9 mouse cellular contexts compared by ENCODE assay signal in the genomic region with DNA sequence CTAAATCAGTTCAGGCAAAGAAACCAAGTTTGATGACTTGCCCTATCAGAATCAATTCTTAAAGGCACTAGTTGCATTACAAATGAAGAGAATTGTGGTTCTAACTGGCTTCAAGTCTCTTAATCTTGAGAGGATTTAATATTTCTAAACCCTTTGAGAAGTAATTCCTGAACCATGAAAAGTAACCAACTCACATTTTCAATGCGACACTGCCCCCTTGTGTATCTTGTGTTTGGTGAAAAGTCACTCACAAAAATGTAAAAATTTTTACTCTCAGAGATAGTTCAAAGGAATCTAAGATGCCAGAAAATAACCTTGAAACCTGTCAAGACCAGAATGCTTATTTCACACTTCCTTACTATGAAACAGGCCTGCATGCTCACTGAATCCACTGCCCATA. TPM values are rescaled to one million over a fixed set of nuclear protein-coding genes. Genes with fewer than 3 reads are reported as not detected.
DNase-seq lines count a peak whose midpoint lies in the region; ATAC-seq and TF ChIP-seq lines count a peak whose summit lies in the region.
"Had no signal": no experiment of that assay in that cellular context is flagged by ENCODE, and none has a peak within 500 bp of the region (broad histone marks: within the 10 kb centered on the region; RNA-seq: fewer than 3 reads in every experiment).

No protein-coding gene starts in this region.

- TF ChIP-seq CTCF in liver, postnatal 0 days (IDR thresholded peaks at IDR 0.05; ENCODE audit: low read depth), result peak; percentile 41

- DNase-seq in embryo, embryonic 10 days (ENCODE audit: low spot score), result peak; percentile 70
- no peak for DNase-seq in embryo, embryonic 9.5 days (ENCODE audit: extremely low spot score)
- no peak for DNase-seq in liver, postnatal 0 days
- DNase-seq in c-Kit-positive CD71-negative TER-119-negative erythroid progenitor cells, embryonic 14.5 days (ENCODE audit: low read depth), result peak; percentile 5
- peak; percentile 37 to 78 for DNase-seq in layer of hippocampus, adult 18-20 months (ENCODE audit: low spot score in 2 of 2)
- DNase-seq in right cerebral cortex, adult 2 months (ENCODE audit: low spot score in 2 of 2), result peak; percentile 56 to 82
- DNase-seq in thymus, postnatal 36 days, result no peak

- H3K27ac ChIP-seq in liver, postnatal 0 days (ENCODE audit: low read depth), result no peak overlapping the region
- H3K27ac ChIP-seq in liver, embryonic 12.5 days, result no peak overlapping the region
- H3K27ac ChIP-seq: limb, embryonic 15.5 days had no signal

- no peaks in the 10 kb centered on the region for H3K27me3 ChIP-seq in liver, postnatal 0 days (ENCODE audit: insufficient read depth, low read length)
- no peaks in the 10 kb centered on the region for H3K27me3 ChIP-seq in liver, embryonic 12.5 days (replicated peaks)
- H3K27me3 ChIP-seq: limb, embryonic 15.5 days had no signal

- no peak for ATAC-seq in liver, postnatal 0 days
- ATAC-seq in liver, embryonic 12.5 days, result no peak

- H3K4me1 ChIP-seq in liver, postnatal 0 days (ENCODE audit: insufficient read depth), result no peaks in the 10 kb centered on the region
- H3K4me1 ChIP-seq in liver, embryonic 12.5 days, result no peaks in the 10 kb centered on the region
- H3K4me1 ChIP-seq: limb, embryonic 15.5 days had no signal

- 52% methylated on average over 1 of the region's 1 CpGs for WGBS in liver, postnatal 0 days (ENCODE audit: insufficient replicate concordance)
- WGBS in liver, embryonic 12.5 days (ENCODE audit: insufficient replicate concordance), result 59% methylated on average over 1 of the region's 1 CpGs

- no peaks in the 10 kb centered on the region for H3K9me3 ChIP-seq in liver, postnatal 0 days (ENCODE audit: low read length)
- H3K9me3 ChIP-seq in liver, embryonic 12.5 days (replicated peaks), result no peaks in the 10 kb centered on the region
- H3K9me3 ChIP-seq: limb, embryonic 15.5 days had no signal

- H3K9ac ChIP-seq in liver, postnatal 0 days (replicated peaks), result no peak overlapping the region
- H3K9ac ChIP-seq in liver, embryonic 12.5 days, result no peak overlapping the region
- H3K9ac ChIP-seq: limb, embryonic 15.5 days had no signal

- TF ChIP-seq EP300 in liver, postnatal 0 days (IDR thresholded peaks at IDR 0.05; ENCODE audit: low read depth), result no peak

- H3K4me3 ChIP-seq in liver, postnatal 0 days (ENCODE audit: low read depth, low read length), result no peak overlapping the region
- no peak overlapping the region for H3K4me3 ChIP-seq in liver, embryonic 12.5 days
- H3K4me3 ChIP-seq: limb, embryonic 15.5 days had no signal

- no peaks in the 10 kb centered on the region for H3K36me3 ChIP-seq in liver, postnatal 0 days (replicated peaks; ENCODE audit: insufficient read depth, low read length)
- no peaks in the 10 kb centered on the region for H3K36me3 ChIP-seq in liver, embryonic 12.5 days
- H3K36me3 ChIP-seq: limb, embryonic 15.5 days had no signal

- H3K4me2 ChIP-seq in liver, postnatal 0 days (ENCODE audit: low read depth, low read length), result no peak overlapping the region
- H3K4me2 ChIP-seq in liver, embryonic 12.5 days, result no peak overlapping the region
- H3K4me2 ChIP-seq: limb, embryonic 15.5 days had no signal

RNA-seq across cellular contexts. Expression of a gene that starts 31.0 kb away (rescaled TPM):
- polyA plus RNA-seq in liver, postnatal 0 days (2015; fragmentation: Nextera tagmentation; extraction: Ambion mirVana), result 0.04 and 0.05 TPM in 2 replicates
- polyA plus RNA-seq in liver, embryonic 12.5 days (2016; fragmentation: Nextera tagmentation; extraction: Ambion mirVana), result 0.14 and 0.19 TPM in 2 replicates
- 1 to 10 TPM; 4.6 to 4.7 TPM for total RNA-seq in layer of hippocampus, adult 18-20 months (2021)

Comparison
In these comparisons a context has a peak if more than half of its experiments do, and no peak if none do; other contexts are left out.
1. DNase-seq: peak in embryo, embryonic 10 days (single experiment), c-Kit-positive CD71-negative TER-119-negative erythroid progenitor cells, embryonic 14.5 days (single experiment), layer of hippocampus, adult 18-20 months (2 of 2) and right cerebral cortex, adult 2 months (2 of 2); none in embryo, embryonic 9.5 days (single experiment), liver, postnatal 0 days (single experiment) and thymus, postnatal 36 days (0 of 2).